Mouse (Mus musculus) thymus, postnatal 14 days (tissue): ENCODE data around the gene Zfp689.

Source experiments
- DNase-seq: peaks from one replicate; pipeline ENCODE4 v3.0.0; 2021

Gene Zfp689

DNA sequence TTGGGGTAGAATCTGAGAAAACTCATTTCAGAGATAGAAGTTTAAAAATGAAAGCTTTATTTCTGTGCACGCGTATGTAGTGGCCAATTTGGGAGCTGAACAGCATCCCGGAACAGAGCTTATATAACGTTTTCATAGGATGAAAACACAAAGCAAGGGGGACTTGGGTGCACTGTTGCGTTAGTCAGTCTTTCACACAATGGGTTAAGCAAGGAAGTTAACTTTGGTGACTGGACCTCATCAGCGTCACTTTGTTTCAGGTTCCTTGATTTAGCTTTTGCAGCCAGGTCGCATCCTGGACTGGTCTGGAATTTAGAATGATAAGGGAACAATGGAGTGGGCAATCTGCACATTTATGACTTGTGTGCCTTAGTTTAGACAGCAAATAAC, 55.0 kb downstream of the Zfp689 start:
- DNase-seq: no peak

DNA sequence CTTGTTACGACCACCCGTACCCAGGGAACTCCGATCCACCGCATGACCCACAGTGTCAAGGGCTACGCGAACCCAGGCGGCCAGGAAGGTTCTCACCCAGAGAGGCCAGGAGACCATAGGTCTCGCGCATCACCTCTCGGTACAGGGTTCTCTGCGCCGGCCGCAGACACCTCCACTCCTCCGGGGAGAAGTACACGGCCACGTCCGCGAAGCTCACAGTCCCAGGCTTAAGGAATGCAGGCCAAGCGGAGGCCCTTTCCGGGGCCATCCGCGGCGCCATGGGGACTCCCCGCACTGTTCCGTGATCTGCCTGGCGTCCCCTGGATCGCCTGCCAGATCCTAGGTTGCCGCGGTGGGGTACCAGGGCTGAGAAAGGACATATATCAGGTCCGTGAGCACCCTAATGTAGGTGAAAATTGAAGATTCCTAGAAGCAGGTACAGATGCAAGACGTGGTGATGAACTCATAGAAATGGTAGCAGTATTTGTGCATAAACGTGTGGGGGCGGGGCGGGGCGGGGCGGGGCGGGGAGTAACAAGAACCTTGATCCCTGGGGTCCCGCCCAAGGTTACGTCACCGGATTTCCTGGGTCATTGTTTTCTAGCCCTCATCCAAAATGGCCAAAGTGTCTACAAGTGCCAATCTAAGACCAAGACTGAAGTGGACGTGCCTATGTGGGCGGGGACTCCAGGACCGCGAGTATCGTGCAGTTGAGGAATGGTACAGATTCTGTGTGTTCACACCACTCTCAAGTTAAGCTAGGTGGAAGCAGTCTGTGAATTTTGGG, 55.6 kb downstream of the Zfp689 start, which contains the start of gene E430018J23Rik:
TSS of gene E430018J23Rik (minus strand) at position 473 of the 787 bp plus-strand sequence.
- DNase-seq: peak; percentile 95

DNA sequence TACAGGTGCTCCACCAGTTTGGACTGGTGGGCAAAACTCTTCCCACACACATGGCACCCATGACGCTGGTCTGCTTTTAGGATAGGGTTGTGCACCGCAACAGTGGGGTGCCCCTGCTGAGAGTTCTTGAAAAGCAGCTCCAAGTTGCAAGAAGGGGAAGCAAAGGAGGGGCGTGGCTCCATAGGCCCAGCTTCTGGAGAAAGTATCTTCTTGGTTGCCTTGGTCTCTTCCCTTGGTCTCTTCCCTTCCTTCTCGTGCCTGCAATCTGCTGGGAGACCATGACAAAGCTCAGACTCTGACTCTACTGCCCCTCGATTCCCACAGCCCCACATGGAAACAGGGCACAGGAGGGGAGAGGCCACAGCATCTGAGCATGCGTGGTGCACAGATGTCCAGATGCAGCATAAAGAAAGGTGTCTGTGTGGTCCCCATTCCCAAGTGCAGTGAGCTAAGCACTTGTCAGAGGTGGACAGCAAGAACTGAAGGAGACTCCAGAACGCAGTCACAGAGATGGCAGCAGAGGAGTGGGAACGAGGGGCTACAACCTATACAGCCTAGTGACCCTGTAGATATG, 56.6 kb downstream of the Zfp689 start:
- DNase-seq: no peak
